Mouse (Mus musculus) G1E-ER4 (cell line): ENCODE results near the gene Atp12a. TPM values are rescaled to one million over a fixed set of nuclear protein-coding genes. Genes with fewer than 3 reads are reported as not detected.

Experiments used
- GATA1 ChIP-seq: IDR thresholded peaks from one replicate; pipeline ENCODE4 v1.8.0; 2012; ENCODE audit warnings: low read length, inconsistent platforms
- polyA plus RNA-seq: library from polyadenylated mRNA; stranded (reverse); fragments of >175 nt; gene quantifications from 2 replicates; pipeline ENCODE4 v1.2.3, GENCODE M21; 2012

The Atp12a gene
- not detected in 2 replicates for polyA plus RNA-seq

- TF ChIP-seq GATA1 = no peak
These were observed at the start of gene Atp12a for GRCm38 (mm10) chr14:56364711-56365237. Gene Atp12a (plus strand): TSS chr14:56365068.

GRCm38 (mm10) chr14:56315519-56315918 is 49.3 kb upstream of the Atp12a start:
- no peak for TF ChIP-seq GATA1

- no peak for TF ChIP-seq GATA1
These were observed 48.5 kb upstream of the Atp12a start for GRCm38 (mm10) chr14:56316333-56316732.

GRCm38 (mm10) chr14:56322982-56323381 is 41.9 kb upstream of the Atp12a start:
- no peak for TF ChIP-seq GATA1

- no peak for TF ChIP-seq GATA1
These were observed 39.8 kb upstream of the Atp12a start for GRCm38 (mm10) chr14:56325038-56325437.

GRCm38 (mm10) chr14:56333700-56334099 is 31.2 kb upstream of the Atp12a start:
- no peak for TF ChIP-seq GATA1

GRCm38 (mm10) chr14:56334437-56334836 is 30.4 kb upstream of the Atp12a start:
- TF ChIP-seq GATA1 = no peak

GRCm38 (mm10) chr14:56336032-56336431 is 28.8 kb upstream of the Atp12a start:
- TF ChIP-seq GATA1 = no peak

GRCm38 (mm10) chr14:56337075-56337474 is 27.8 kb upstream of the Atp12a start:
- TF ChIP-seq GATA1 = no peak

GRCm38 (mm10) chr14:56337696-56338095 is 27.2 kb upstream of the Atp12a start:
- no peak for TF ChIP-seq GATA1

- no peak for TF ChIP-seq GATA1
These were observed 25.9 kb upstream of the Atp12a start for GRCm38 (mm10) chr14:56338882-56339442.

GRCm38 (mm10) chr14:56348704-56349103 is 16.2 kb upstream of the Atp12a start:
- no peak for TF ChIP-seq GATA1

- TF ChIP-seq GATA1 = no peak
These were observed 15.3 kb upstream of the Atp12a start for GRCm38 (mm10) chr14:56349541-56349940.

GRCm38 (mm10) chr14:56351959-56352660 is 12.8 kb upstream of the Atp12a start:
- no peak for TF ChIP-seq GATA1

GRCm38 (mm10) chr14:56354803-56355202 is 10.1 kb upstream of the Atp12a start:
- no peak for TF ChIP-seq GATA1

GRCm38 (mm10) chr14:56355396-56355795 is 9.5 kb upstream of the Atp12a start:
- no peak for TF ChIP-seq GATA1

GRCm38 (mm10) chr14:56356196-56356595 is 8.7 kb upstream of the Atp12a start:
- no peak for TF ChIP-seq GATA1
